Mouse (Mus musculus) ES-E14 (cell line): ENCODE measurements around the gene Obsl1.

Source experiments
- CHD2 ChIP-seq: IDR thresholded peaks from 2 replicates; pipeline ENCODE4 v1.6.1; 2014; ENCODE audit warnings: mild to moderate bottlenecking, low read depth, low read length, inconsistent platforms
- ZC3H11A ChIP-seq: IDR thresholded peaks from 2 replicates; pipeline ENCODE4 v1.6.1; 2012; ENCODE audit warnings: low read depth, mild to moderate bottlenecking, inconsistent platforms, low read length, borderline replicate concordance
- ZNF384 ChIP-seq: IDR thresholded peaks from 2 replicates; pipeline ENCODE4 v1.6.1; 2012; ENCODE audit warnings: low read depth, low read length, inconsistent platforms

GRCm38 (mm10) chr1:75479635-75479989 is 26.6 kb downstream of the Obsl1 start:
- TF ChIP-seq ZC3H11A (no peak), ZNF384 (no peak), CHD2 (no peak)
